Mouse (Mus musculus) urinary bladder, adult 2 months (tissue): Measurements from ENCODE around the gene Hps4. TPM values are rescaled to one million over a fixed set of nuclear protein-coding genes. Genes with fewer than 3 reads are reported as not detected.
"Not testable (repeated sequence)": the region's sequence is repeated elsewhere in the genome, so short reads cannot be mapped to it uniquely, and the experiment has no call there.

Source experiments
- DNase-seq: peaks from one replicate; pipeline ENCODE4 v3.0.0; 2022; ENCODE audit warnings: low spot score
- polyA plus RNA-seq: library from polyadenylated mRNA; depleted of rRNA; stranded (reverse); fragments of >200 nt; gene quantifications from 2 replicates; pipeline ENCODE4 v1.2.3, GENCODE M21; 2012; rRNA removed

Gene Hps4
- polyA plus RNA-seq, 1 experiment, result 23.6 TPM

DNA sequence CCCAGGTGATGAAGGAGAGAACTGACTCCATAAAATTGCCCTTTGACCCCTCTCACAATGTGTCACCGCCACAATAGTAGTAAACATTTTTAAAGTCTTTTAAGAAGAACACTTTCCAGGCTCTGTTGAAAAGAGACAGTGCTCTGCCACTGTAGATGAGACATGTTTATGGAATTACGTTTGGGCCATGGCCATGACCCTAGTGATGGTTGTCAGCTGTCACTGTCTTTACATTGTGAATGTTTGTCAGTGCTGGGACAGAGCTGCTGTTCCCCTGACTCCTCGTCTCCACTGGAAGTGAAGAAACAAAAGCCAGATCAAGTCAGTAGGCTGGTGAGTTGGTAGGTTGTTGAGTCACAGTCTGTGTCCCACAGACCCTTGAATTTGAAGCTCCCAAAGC, 59.6 kb downstream of the Hps4 start:
- DNase-seq, result no peak

DNA sequence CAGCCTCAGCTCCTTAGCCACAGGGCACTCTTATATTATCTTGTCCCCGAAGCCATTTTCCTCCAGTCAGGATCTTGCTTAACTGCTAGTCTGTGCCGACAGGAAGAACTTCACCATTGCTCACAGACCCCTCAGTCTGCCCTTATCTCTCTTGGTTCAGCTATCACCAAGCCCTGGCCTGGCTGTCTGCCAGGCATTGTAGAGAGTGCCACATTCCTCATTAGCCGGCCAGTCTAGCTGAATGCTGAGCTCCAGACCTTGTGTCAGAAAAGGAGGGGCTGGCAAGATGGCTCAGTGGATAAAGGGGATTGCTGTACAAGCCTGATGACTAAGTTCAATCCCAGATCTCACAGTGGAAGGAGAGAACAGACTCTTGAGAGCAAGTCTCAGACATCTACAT, 63.1 kb downstream of the Hps4 start:
- DNase-seq, result no peak

DNA sequence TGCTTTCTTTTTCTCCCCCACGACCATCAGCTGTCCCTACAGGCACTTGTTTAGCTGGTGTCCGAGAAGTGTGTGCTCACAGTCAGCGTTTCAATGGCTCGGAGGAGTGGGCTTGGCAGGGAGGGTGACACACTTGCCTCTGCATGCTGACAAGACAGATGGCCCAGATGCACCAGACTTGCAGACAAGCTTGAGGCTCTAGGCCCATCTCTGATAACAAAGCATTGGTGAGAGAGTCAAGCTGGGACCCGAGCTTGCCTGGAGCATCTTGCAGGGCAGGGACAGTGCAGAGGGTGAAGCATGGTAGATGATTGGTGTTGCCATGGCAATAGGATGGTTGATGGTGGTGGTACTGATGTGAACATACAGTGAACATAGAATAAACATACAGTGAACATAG, 66.4 kb downstream of the Hps4 start:
- DNase-seq, result no peak

DNA sequence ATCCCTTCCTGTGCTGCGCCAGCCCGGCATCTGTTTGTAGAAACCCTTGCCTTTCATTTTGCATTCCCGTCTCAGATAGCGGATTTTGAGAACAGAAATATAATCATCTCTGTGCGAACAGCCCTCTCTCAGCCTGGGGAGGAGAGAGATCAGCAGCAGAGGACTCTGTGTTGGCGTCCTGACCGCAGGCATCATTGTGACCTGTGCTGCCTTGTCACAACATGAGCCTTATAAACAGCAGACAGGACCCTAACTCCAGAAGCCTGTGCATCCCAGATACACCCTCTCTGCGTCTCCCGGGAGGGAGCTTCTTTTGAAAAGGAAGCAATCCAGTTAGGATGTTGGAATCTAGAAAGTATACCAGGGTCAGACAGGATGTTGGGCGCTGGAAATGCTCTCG, 68.2 kb downstream of the Hps4 start:
- DNase-seq, result no peak

DNA sequence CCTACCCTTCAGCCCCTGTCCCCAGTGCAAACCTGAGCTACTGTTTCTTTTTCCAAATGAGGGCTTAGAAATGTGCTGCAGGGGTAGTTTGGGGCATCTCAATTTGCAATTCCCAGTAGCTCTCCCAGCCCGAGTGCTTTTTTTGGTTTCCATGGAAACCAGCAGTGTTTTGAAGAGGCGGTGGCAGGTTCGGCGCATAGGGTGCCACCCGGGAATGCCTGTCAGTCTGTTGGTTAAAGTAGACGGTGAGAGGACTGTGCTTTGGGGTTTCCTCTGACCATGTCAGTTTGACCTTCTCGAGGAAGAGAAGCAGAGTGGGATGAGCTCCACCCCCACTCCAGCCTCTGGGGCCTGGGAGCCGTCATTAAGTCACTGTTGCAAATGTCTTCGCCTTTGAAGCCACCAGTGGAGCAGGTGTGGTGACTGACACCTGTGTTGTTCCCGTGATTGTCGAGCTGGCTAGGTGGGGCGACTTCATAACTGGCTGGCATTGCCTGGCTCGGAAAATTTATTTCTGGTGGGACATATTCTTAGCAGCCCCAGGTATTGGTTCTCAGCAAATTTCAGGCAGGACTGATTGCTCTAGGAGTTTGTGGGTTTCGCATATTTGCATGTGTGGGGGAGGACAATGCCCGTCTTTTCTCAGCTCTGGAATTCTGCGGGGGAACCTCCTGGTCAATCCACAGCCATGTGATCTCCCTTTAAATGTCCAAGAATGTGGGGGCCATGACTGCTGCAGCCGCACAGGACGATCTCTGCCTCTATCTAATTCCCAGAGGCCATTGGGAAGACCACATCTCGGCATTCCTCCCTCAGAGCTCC, 68.8 kb downstream of the Hps4 start:
- DNase-seq, result no peak

DNA sequence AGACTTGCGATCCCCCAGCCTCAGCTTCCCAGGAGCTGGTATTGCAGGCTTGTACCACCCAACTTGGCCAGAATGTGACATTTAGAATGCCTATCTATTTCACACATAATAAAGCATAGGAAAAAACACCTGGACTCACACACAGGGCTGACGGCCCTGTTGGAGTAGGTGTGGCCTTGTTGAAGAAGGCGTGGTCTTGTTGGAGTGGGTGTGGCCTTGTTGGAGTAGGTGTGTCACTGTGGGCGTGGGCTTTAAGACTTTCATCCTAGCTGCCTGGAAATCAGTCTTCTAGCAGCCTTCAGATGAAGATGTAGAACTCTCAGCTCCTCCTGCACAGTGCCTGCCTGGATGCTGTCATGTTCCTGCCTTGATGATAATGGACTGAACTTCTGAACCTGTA, 69.9 kb downstream of the Hps4 start:
- DNase-seq, result not testable (repeated sequence)

DNA sequence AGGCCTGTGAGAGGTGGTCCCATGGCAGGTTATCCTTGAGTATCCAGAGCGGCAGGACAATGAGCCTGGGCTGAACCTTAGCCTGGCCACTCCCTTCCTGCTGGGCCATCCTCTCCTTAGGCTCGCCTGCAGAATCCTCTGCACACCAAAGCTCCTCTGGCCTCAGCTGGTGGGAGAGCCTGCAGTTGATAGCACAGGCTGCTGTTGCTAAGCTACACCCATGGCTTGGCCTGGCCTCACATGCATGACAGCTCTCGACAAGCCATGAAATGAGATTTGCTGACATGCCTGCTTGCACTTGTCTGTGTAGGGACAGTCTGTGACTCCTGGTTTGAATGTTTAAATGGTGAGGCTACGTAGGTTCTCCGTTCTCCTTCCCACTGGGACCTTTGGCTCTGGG, 73.8 kb downstream of the Hps4 start:
- DNase-seq, result no peak

DNA sequence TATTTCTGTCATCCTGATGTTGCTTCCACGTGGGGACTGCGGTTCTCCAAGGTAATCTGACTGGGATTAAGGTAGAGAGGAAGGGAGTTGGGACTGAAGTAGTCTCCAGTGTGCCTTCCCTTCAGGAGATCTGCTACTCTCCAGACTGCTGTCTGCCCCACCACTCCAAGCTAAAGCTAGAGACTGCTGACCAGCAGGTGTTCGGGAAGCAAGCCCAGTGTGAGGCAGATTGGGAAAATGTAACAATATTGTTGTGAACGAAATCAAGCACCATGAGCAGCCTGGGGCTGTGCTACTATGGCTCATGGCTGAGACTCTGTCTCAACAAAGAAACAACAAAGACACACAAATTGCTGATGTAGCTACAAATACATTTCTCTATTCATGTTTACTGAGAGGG, 75.1 kb downstream of the Hps4 start:
- no peak for DNase-seq

DNA sequence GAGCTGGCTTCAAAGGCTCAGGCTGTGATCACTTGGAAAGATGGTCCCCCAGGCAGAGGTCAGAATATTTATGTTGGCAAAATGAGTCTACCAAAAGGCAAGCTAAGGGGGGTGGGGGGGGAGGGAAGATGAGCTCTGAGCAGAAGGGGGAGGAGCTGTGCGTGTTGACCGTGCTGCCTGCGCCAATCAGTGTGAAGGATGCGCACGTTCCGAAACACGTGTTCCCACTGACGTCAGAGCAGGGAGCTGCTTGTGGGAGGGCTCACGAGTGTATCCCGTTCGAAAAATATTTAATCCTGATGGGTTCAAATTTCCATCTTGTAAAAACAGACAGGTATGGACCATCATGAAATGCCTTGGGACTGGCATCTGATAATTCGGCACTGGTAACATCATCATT, 76.7 kb downstream of the Hps4 start:
- no peak for DNase-seq

DNA sequence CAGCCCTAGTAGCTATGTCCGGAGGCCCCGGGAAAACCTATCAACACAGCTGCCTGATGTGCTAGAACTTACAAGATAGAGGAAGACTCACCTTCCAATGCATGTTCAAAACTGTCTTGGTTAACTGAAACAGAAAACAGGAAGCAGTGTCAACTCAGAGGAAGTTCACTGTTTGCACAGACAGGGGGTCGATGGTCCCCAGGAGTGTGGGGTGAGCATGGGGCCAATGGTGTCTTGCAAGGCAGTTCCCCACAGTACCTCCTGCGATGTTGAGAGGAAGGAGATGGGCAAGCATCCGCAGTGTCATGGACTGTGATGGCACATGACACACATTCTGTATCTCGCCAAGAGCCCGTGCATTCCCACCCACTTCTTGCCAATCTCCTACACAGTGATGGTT, 83.8 kb downstream of the Hps4 start:
- no peak for DNase-seq

DNA sequence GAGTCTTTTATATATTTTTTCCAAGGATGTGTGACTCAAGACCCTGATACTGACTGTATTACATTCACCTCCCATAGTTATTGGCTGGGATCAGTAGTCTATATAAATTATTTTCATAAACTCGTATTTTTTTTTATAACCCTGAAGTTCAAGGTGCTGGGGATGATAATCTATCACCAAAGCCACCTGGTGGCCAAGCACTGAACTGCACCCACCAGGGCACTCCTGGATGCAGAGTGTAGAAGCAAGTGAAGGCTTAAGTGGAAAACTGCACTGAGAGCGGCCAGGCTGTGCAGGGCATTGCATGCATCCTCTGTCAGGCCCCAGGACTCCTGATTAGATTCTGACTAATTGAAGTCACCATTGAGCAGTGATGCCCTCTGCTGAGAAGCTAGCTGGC, 84.4 kb downstream of the Hps4 start:
- DNase-seq, result no peak

Other genes with a start within 250 kb of the Hps4 start
- 0.23 TPM in 1 of 2 replicates, not detected in the other for gene Cryba4, start 90.6 kb upstream of the Hps4 start, polyA plus RNA-seq
- not detected in 2 replicates for gene Crybb1, start 87.3 kb upstream of the Hps4 start, polyA plus RNA-seq
- 20.7 and 29.1 TPM in 2 replicates for gene Tpst2, start 66.4 kb upstream of the Hps4 start, polyA plus RNA-seq
- 21.6 and 24.2 TPM in 2 replicates for gene Tfip11, start 16.7 kb upstream of the Hps4 start, polyA plus RNA-seq
- gene Srrd, start within 50 bp of the Hps4 start, polyA plus RNA-seq, result 26.3 and 28.7 TPM in 2 replicates
- gene Gm6583, start 12.9 kb downstream of the Hps4 start, polyA plus RNA-seq, result not detected in 2 replicates
- 1.3 and 1.4 TPM in 2 replicates for gene Asphd2, start 51.8 kb downstream of the Hps4 start, polyA plus RNA-seq
- gene Gm6588, start 106.3 kb downstream of the Hps4 start, polyA plus RNA-seq, result not detected in 2 replicates
- 0.23 and 0.35 TPM in 2 replicates for gene Sez6l, start 234.1 kb downstream of the Hps4 start, polyA plus RNA-seq